Mouse (Mus musculus) CD4-positive, CD25-positive, alpha-beta regulatory T cell, adult 2 months (primary cell): ENCODE results near the gene Gnb2.

Experiments used
- DNase-seq: peaks from one replicate; pipeline ENCODE4 v3.0.0-alpha.2; 2012; ENCODE audit warnings: low read depth, low spot score

Gnb2 gene

DNA sequence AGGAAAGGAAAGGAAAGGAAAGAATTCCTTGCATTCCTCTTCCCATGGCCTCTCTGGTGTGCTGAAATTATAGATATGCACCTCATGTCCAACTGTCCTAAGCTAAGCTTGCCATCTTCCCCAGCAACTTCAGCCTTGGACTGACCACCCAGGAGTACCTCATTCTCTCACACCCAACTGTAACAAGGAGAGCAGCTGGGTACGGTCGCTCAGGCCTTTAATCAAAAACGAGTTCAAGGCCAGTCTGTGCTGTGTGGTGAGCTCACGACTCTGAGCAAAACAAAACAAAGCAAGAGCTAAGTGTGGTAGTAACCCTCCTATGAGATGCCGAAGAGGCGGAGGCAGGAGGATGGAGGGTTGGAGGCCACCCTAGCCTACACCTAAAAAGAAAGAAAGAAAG is 7.7 kb upstream of the Gnb2 start:
- no peak for DNase-seq

DNA sequence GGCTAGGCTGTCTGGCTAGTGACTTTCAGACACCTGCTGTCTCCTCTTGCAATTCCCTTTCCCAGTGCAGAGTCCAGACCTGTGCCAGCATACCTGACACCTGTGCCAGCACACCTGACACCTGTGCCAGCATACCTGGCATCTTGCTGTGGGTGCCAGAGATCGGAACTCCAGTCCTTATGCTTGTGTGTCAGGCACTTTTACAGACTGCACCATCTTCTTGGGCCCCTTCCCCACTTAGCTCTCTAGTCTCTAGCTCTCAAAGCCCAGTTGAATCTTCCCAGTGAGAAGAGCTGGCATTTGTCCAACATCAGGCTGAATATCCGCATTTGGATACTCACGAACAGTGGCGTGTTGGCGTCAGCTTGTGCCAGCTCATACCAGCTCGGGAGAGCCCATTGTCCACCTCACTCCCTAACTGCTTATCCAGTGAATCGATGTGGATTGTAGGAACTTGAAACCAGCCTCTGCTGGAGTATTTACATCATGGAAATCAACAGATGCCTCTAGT is 6.0 kb upstream of the Gnb2 start:
- DNase-seq, result no peak

DNA sequence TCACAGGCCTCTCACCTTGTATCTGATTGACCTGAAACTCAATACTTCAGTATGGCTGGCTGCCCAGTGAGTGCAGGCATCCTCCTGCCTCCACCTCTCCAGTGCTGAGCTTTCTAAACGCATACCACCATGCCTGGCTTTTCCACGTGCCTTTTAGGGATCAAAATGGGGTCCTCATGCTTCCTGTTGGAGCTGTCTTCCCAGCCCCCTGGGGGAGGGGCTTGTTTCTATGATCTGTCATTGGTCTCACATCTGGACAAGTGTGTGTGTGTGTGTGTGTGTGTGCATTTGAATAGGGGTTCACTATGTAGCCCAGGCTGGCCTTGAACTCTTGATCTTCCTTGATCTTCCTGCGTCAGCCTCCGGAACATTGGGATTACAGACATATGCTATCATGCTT is 4.2 kb upstream of the Gnb2 start:
- DNase-seq, result no peak

DNA sequence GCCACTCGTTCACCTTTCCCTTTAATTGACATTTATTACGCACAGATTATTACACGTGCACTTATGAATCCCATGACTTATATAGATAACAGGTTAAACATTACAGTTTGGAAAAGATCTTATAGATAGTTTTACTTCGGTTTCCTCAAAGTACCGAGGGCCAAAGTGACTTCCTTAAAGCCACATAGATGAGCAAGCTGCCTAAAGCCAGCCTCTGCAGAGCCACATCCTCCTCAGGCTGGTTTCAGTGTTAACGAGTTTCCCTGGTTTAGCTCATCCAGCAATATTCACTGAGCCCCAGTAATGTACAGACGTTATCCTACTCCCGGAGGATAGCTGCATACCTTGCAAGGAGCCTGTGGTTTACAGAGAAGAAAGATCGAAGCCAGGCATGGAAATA is 2.0 kb upstream of the Gnb2 start:
- no peak for DNase-seq

DNA sequence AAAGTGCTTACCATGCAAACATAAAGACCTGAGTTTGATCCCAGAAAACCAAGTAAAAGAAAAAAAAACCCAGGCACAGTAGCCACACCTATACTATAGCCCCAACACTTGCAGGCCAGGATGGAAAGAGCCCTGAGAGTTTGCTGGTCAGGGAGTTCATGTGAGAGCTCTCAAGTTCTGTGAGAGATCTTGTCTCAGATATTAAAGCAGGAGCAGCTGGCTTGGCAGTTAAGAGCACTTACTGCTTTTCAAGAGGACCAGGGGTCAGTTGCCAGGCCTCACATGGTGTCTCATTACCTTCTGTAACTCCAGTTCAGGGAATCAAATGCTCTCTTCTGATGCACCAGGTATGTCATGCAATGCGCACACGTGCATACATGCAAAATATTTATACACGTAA is 1.5 kb upstream of the Gnb2 start:
- DNase-seq, result no peak

DNA sequence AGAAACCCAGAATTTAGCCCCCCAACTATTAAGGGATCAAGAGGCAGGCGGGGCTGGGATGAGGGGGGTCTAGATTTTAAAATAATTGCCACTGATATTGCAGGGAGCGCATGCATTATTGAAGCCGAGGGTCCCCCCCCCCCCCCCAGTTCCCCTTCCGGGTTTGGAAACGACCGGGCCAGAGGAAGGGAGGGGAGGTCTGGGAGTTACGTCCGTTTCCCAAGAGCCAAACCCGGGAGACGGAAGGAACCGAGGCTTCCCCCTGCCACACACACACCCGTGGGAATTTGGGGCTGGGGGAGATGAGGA is 548 bp downstream of the Gnb2 start:
- DNase-seq, result no peak

DNA sequence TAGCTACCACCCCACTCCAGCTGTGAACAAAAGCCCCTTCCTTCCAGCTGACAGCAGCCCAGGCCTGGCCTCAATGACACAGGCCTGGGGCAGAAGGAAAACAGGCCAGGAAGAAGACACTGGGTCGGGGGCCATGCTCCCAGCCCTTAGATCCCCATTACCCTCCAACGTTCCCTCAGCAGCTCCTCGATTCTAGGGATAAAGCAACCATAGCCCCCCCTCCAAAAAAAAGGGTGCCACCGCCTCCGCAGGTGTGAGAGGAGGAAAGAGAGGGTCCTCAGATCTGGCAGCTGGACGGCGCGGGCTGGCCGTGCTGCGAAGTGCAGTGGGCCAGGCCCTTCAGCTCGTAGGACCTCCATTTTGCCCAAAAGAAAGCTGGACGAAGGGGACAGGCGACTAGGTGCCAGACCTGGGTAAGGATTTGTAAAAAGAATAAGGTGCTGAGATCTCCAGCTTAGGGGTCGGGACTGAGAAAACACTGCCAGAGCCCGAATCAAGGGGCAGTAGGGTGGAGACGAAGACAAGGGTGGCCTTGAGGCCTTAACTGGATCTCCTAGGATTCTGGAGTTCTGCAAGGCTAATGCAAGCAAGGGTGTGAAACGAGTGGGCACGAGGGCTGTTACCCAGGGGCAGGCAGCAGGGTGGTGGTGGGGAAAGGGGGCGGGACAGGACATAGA is 1.0 kb downstream of the Gnb2 start:
- DNase-seq, result peak; percentile 35

DNA sequence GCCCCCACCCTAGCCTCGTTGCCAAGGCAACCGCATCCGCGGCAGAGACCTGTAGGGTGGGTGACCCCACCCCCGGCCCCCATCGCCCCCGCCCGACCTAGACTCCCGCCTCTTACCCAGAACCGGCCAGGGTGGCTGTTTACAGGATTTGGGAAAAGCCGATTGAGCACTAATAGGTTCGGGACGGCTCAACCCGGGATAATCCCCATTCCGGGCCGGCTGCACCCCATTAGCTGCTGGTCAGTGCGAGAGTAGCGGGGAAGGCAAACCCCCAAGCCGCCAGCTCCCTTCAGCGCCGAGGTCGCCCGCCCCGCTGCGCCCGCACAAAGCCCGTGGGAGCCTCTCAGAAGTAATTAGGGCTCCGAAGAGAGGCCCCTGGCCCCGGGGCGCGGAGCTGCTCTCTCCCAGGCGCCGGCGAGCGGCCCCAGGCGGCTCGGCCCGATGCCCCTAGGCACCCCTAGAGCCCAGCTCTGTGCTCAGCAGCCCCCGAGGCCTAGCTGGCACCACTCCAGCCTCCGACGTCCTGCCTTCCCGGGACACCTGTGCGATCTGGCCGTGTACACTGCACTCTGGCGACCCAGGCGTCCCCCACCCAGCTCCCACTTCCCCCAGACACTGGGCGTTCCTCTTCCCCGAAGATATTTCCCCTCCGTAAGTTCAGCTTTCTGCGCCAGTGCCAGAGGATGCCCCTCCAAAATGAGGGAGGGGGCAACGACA is 1.7 kb downstream of the Gnb2 start:
- DNase-seq, result peak; percentile 58

DNA sequence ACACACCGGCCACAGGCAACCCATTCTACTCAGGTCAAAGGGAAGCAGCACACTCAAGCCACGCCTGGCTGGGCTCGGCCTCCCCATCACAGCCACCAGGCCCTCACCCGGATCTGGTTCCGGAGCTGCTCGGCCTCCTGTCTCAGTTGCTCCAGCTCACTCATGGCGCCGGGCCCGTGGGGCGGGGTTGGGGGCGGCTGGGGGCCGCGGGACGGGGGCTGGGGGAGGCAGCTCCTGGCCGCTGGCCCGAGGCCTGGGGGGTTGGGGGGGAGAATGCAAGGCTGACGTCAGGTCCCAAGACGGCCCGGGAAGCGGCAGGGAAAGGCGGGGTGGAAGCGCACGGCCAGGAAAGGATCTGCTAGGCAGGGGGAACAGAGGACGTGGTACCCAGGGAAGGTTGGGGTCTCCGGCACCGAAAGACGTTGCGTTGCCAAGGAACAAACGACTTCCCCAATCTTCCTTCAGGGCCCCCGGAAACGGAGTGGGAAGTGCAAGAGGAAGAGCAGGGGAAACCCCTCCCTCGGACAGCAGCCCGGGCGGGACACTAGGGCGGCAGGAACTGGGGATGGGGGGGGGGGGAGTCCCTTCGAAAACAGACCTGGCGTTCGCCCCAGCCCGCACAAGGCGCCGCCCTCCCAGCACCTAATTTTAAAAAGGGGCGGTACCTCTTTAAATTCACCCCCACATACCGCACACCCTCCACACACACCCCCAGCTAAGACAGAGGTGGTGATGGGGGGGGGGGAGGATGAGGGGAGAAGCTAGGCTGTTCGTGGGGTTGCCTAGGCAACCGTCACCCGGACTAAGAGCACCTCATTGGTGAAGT is 2.5 kb downstream of the Gnb2 start:
- peak; percentile 84 for DNase-seq

DNA sequence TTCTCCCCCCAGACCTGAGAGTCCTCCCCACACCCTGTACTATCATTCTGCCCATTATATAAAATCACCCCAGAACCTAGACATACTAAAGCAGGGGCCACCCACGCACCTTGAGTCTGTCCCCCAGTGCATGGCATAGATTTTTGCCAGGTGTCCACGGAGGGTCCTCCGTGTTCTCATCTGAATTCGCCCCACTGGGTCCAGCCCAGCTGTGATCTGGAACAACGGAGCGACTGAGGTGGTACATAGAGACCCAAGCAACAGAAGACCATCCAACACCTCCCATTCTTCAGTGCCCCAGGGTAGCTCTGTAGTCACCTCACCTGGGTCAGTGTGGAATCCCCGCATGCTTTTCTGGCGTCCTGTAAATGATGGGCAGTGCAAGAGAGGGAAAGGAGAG is 3.2 kb downstream of the Gnb2 start:
- DNase-seq, result no peak

DNA sequence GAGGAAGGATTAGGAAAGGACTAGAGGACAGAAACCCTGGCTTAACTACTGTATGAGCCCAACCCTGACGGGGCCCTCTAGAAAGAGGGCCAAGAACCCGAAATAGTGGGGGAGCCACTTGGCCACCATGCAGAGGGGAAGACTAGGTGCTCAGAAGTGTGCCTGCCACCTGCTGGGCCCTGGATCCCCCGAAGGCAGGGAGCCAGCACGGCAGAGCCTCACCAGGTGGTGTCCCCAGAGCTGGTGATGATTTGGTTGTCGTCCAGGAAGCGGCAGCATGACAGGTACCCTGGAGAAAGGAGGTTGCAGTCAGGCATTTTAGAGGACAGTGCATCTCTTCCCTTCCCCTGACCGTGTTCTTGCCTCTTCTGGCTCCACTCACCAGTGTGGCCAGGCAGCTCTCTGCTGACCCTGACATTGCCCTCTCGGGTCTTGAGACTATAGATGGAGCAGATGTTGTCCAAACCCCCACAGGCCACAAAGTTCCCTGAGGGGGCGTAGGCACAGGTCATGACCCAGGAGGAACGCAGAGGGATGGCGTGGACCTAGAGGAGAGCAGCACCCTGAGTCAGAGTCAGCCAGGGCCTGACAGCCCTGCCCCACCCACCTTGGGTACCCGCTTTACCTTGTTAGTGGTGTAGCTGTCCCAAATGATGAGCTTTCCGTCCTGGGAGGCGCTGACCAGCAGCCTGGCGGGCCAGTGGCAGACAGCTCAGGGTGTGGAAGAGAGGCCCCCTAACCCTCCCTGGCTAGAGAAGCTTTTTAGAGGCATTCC is 3.9 kb downstream of the Gnb2 start:
- DNase-seq, result no peak

DNA sequence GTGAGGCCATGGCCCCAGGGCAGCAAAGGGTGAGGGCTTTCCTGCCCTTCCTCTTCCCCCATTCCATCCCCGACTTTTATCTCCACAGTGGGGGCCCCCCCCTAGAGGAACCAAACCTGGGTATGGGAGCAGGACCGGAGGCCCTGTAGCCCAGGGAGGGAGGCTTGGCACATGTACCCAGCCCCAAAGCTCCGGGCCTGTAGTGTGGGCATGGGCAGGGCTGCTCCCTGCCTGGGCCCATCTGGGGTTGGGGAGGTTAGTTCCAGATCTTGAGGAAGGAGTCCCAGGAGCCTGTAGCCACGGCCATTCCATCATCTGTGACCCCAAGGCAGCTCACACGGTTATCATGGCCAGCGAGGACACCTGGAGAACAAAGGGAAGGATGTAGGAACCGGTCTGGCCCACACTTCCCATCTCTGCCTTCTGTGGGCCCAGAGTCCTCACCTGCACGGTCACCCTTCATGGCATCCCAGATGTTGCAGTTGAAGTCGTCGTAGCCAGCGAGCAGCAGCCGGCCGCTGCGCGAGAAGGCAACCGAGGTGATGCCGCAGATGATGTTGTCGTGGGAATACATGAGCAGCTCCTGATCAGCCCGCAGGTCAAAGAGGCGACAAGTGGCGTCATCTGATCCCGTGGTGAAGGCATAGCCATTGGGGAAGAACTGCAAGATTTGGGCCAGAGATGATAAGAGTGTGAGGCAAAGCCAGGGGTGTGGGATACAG is 4.9 kb downstream of the Gnb2 start:
- no peak for DNase-seq

DNA sequence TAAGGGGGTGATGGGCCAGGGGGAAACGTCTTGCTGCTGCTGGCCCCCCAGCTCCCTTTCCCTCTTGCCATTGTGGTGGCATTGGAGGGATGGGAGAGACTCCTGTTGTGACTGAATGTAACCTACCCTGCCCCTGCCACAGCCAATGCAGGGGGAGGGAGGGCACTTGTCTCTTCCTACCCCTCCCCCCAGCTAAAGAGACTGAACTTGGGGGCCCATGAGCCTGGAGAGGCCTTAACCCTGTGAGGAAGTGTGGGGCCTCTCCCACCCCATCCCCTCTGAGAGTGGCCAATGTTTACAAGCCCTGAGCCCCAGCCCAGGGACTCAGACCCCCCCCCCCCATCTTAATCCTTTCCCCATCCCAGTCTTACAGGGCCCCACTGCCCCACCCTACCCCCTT is 5.9 kb downstream of the Gnb2 start:
- DNase-seq, result no peak

DNA sequence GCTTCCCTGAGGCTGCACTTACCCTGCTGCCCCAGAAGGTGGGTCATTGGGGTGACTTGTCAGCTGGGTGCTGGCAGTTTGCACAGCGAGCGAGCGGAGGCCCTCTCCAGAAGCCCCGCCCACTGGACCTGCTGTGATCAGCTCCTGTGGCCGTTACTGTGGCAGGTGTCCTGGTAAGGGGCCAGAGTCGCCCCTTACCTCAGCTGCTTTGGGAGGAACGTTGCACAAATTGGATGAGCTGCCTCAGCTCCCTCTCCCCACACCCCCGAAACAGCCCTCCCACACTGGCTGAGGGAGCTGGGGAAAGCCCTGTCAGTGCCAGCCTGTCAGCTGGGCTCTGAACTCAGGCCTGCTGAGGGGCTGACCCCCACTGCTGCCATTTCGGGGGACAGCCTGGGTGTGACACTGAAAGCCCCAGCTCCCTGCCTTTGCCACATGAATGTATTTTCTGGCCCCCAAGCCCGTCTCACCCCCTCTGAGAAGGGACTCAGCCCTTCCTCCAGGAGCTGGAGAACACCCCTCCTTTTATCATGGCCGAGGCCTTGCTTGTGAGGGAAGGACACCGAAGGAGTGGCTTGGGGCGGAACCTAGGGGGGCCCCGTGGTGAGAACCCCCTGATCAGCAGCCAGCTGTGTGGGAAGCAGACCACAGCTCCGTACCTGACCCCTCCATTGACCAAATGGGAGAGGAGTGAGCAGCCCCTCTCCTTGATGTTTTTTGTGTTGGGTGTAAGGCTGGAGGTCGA is 6.9 kb downstream of the Gnb2 start:
- peak; percentile 55 for DNase-seq

DNA sequence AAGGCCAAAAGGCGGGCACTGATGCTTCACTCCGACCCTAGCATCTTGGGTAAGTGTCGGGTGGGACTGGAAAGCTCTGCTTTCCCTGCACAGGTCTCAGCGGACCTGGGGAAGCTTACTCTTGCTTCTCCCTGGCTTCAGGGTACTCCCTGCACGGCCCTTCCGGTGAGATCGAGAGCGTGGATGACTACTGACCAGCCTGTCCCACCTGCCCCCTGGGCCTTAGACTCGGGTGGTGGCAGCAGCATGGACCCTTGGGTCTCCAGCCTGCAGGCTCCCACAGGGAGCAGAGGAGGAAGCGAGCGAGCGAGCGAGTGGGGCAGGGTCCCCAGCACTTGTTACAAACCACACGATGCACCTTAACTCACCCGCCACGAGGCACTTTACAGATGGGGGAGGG is 7.8 kb downstream of the Gnb2 start:
- DNase-seq, result no peak

DNA sequence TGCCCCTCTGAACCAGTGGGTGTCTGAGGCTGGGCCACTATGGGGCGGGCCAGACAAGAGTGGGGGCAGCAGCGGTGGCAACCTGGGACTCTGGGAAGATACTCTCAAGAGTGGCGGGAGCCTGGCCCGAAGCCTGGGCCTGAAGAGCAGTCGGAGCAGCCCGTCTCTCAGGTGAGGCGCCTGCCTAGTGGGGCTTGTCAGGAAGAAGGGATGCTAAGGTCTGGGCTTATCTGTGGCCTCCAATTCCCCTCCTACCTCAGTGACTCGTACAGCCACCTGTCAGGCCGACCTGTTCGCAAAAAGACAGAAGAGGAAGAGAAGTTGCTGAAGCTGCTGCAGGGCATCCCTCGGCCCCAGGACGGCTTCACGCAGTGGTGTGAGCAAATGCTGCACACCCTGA is 8.6 kb downstream of the Gnb2 start:
- no peak for DNase-seq

DNA sequence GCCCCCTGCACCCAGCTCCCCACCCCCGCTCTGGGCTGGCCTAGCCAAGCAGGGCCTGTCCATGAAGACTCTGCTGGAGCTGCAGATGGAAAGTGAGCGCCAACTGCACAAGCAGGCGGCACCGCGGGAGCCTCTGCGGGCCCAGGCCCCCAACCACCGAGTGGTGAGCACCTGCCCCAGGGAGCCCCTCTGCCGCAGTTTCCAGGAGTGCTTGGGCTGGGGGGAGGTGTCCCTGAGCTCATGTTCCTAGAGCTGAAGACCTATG is 9.1 kb downstream of the Gnb2 start:
- no peak for DNase-seq

DNA sequence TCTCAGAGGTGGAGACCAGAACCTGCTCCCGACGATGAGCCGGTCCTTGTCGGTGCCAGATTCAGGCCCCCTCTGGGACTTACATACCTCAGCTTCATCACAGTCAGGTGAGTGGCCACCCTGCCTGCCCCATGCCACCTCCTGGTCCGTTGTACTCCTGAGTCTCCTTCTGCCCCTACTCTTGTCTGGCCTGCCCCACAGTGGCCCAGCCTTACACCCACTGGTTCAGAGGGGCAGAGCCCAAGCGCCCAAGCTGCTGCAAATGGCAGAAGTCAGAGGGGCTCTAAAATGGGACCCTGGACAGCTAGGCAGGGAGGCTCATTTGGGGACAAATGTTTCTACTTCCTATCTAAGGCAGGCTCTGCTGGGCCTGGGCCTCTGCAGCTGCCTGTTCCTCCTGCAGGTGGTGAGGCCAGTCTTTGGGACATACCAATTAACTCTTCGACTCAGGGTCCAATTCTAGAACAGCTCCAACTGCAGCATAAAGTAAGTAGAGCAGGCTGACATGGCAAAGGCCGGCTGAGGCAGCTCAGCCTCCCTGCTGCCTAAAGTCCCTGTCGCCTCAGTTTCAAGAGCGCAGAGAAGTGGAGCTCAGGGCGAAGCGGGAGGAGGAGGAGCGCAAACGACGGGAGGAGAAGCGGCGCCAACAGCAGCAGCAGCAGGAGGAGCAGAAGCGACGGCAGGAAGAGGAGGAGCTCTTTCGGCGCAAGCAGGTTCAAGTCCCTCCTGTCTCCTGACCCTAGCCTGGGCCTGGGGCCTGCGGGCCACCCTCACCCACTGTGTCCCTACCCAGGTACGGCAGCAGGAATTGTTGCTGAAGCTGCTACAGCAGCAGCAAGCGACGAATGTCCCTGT is 9.7 kb downstream of the Gnb2 start:
- DNase-seq, result no peak

DNA sequence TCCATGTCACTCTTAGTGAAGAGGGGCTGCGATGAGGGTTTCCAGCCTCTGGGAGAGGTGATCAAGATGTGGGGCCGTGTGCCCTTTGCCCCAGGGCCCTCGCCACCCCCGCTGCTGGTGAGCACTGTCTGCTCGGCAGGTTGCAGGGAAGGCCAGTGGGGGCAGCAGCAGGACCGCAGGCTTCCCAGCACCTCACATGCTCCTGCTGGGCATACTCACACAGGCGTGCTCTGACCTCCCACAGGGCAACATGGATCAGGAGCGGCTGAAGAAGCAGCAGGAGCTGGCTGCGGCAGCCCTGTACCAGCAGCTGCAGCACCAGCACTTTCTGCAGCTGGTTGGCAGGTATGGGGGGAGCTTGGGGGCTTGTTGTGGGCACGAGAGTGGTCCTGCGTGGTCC is 10.6 kb downstream of the Gnb2 start:
- no peak for DNase-seq

DNA sequence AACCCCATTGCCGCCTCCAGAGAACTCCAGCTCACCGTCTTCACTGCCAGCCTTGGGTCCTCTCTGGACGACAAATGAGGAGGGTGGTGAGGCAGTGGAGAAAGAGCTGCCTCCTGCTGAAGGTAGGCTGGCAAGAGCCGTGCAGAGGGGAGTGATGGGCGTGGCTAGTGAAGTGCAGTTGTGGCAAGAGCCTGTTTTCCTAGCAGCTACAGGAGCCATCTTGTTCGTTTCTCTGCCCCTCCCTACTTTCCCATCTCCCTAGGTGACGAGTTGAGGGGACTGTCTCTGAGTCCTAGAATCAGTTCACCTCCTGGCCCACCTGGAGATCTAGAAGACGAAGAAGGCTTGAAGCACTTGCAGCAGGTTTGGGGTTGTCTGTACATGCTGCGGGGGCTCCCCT is 11.4 kb downstream of the Gnb2 start:
- no peak for DNase-seq
